Mouse (Mus musculus) intestine, postnatal 0 days (tissue): ENCODE results near the gene Gm20708. TPM values are rescaled to one million over a fixed set of nuclear protein-coding genes. Genes with fewer than 3 reads are reported as not detected.
A peak's percentile ranks its signal among the peaks of the same experiment; 100 is the strongest.

Source experiments
- ATAC-seq: fragments of 200-750 bp; cut with Nextera tagmentation; 2 replicates; pipeline ENCODE4 v1.8.0; 2017; ENCODE audit warnings: mild to moderate bottlenecking, moderate TSS enrichment, moderate library complexity
- H3K27ac ChIP-seq: fragments of 300-500 bp; sonication (generic); 2 replicates; pipeline ENCODE4 v1.5.1; 2014; ENCODE audit warnings: mild to moderate bottlenecking, low read depth, low read length, moderate library complexity
- H3K27me3 ChIP-seq: fragments of 300-500 bp; sonication (generic); replicated peaks from 2 replicates; pipeline ENCODE4 v1.6.1; 2014; ENCODE audit warnings: low read length, mixed read lengths; ENCODE audit not compliant: control insufficient read depth, insufficient read depth
- H3K36me3 ChIP-seq: fragments of 300-500 bp; sonication (generic); 2 replicates; pipeline ENCODE4 v1.6.1; 2014; ENCODE audit warnings: mild to moderate bottlenecking, moderate library complexity; ENCODE audit not compliant: control insufficient read depth, insufficient read depth
- H3K4me1 ChIP-seq: fragments of 300-500 bp; sonication (generic); replicated peaks from 2 replicates; pipeline ENCODE4 v1.6.1; 2014; ENCODE audit warnings: antibody characterized with exemption, low read length, mixed read lengths; ENCODE audit not compliant: control insufficient read depth, insufficient read depth
- H3K4me2 ChIP-seq: fragments of 300-500 bp; sonication (generic); replicated peaks from 2 replicates; pipeline ENCODE4 v1.6.1; 2014; ENCODE audit warnings: low read depth, mild to moderate bottlenecking, moderate library complexity
- H3K4me3 ChIP-seq: fragments of 300-500 bp; sonication (generic); 2 replicates; pipeline ENCODE4 v1.5.1; 2014; ENCODE audit warnings: low read depth, low read length
- H3K9ac ChIP-seq: fragments of 300-500 bp; sonication (generic); 2 replicates; pipeline ENCODE4 v1.6.1; 2014; ENCODE audit warnings: mild to moderate bottlenecking, low read depth, low read length
- H3K9me3 ChIP-seq: fragments of 300-500 bp; sonication (generic); 2 replicates; pipeline ENCODE4 v1.6.1; 2016; ENCODE audit warnings: mixed run types; ENCODE audit not compliant: control insufficient read depth
- CTCF ChIP-seq: sonication (generic); IDR thresholded peaks from 2 replicates; pipeline ENCODE4 v1.5.1; 2016; ENCODE audit warnings: low read depth, mild to moderate bottlenecking, control low read depth, antibody characterized with exemption, moderate library complexity
- WGBS: fragments of 180-500 bp; shearing (Covaris S2); extraction: QIAGEN DNeasy Blood & Tissue Kit; methylation state at CpG from one replicate; pipeline ENCODE4 v1.1.7; 2014; 5-methylcytosine and 5-hydroxymethylcytosine counted together
- polyA plus RNA-seq: library from polyadenylated mRNA; unstranded; fragments of >200 nt; fragmentation: Nextera tagmentation; extraction: Ambion mirVana; gene quantifications from 2 replicates; pipeline ENCODE4 v1.2.1, GENCODE M21; 2015

Gene Gm20708
- polyA plus RNA-seq, 1 experiment from 2014 or later, result 0.29 TPM

DNA sequence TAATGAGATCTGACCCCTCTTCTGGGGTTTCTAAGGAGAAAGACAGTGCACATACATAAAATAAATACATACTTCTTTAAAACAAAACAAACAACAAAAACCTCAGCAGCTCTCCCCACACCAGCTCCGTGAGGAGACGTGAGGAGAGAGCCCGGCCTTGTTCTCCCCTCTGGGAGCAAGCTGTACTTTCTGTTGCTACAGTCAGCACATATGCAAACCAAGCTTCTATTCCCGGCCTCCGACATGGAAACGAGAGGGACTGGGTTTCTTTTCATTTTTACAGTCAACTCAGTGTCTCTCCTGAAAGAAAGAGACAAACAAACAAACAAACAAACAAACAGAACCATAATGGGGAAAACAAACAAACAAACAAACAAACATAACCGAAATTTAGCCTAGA, 9.4 kb upstream of the Gm20708 start:
- 83% methylated on average over 7 of the region's 7 CpGs for WGBS
- H3K4me1 ChIP-seq, result no peaks in the 10 kb centered on the region
- no peak overlapping the region for H3K9ac ChIP-seq
- H3K36me3 ChIP-seq, result no peaks in the 10 kb centered on the region
- TF ChIP-seq CTCF, result no peak
- H3K4me3 ChIP-seq, result no peak overlapping the region
- H3K9me3 ChIP-seq, result no peaks in the 10 kb centered on the region
- H3K4me2 ChIP-seq, result no peak overlapping the region
- no peak for ATAC-seq
- no peak overlapping the region for H3K27ac ChIP-seq
- H3K27me3 ChIP-seq, result no peaks in the 10 kb centered on the region

DNA sequence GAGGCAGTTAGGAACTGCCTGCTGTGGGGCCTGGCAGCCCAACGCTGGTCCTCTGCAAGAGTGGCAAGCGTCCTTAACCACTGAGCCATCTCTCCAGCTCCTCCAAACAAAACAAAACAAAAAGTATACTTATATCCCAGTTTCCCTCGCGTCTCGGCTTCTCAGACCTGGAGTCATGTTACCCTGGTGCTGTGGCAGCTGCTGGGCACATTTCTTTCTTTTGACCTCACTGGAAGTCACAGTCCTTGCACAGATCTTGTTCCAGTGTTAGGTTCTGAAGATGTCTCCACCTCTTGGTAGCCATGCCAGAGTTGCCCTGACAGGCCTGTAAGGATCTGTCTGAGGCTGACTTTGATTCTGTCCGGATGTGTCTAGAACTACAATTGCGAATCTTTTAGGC, 7.8 kb upstream of the Gm20708 start:
- WGBS, result 86% methylated on average over 7 of the region's 7 CpGs
- Histone ChIP-seq H3K27ac (no peak overlapping the region), H3K27me3 (no peaks in the 10 kb centered on the region), H3K4me2 (no peak overlapping the region), H3K9ac (no peak overlapping the region), H3K9me3 (no peaks in the 10 kb centered on the region), H3K4me3 (no peak overlapping the region), H3K36me3 (no peaks in the 10 kb centered on the region), H3K4me1 (no peaks in the 10 kb centered on the region)
- no peak for ATAC-seq
- no peak for TF ChIP-seq CTCF

DNA sequence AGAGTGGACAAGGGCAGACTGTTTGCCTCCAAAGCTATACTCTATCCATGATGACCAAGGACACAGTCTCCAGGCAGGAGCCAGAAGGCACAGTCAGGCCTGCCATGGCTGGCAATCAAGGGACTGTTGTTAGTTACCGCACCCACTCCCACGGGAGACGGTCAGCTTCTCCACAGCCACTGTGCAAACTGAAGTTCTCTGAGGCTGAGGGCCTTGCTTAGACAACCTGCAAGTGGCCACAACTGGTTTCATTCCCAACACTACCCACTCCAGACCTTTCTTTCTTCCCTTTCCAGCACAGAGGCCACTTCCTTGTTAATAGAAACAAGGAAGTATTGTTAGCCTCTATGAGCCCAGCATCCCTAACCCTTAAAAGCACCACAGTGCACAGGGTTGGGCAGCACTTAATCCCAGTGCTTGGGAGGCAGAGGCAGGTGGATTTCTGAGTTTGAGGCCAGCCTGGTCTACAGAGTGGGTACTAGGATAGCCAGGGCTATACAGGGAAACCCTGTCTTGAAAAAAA, 6.2 kb upstream of the Gm20708 start:
- H3K4me1 ChIP-seq, result no peaks in the 10 kb centered on the region
- H3K36me3 ChIP-seq, result no peaks in the 10 kb centered on the region
- no peaks in the 10 kb centered on the region for H3K9me3 ChIP-seq
- no peak overlapping the region for H3K4me2 ChIP-seq
- no peak overlapping the region for H3K27ac ChIP-seq
- no peaks in the 10 kb centered on the region for H3K27me3 ChIP-seq
- 91% methylated on average over 3 of the region's 3 CpGs for WGBS
- ATAC-seq, result peak; percentile 31; the same call in 1 of the 2 replicates
- TF ChIP-seq CTCF, result no peak
- no peak overlapping the region for H3K4me3 ChIP-seq
- H3K9ac ChIP-seq, result no peak overlapping the region

DNA sequence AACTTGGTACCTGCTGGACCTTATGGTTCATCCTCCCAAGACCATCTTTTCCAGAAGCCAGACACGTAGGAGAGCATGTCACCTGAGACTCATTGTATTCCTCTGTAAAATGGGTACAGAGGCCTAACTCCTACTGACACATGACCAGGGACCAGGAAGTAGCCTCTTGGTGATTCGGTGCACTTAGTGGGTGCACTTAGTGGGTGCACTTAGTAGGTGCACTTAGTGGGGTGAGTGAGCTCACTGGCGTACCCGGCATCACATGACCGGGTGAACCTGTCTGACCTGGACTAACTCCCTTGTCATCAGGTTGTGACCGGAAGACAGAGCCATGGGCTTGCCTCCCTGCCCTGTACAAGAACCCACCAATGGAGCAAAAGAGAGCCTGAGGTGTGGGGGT, 2.7 kb upstream of the Gm20708 start:
- H3K4me2 ChIP-seq, result no peak overlapping the region
- no peaks in the 10 kb centered on the region for H3K9me3 ChIP-seq
- H3K4me1 ChIP-seq, result peaks cover 9% of the 10 kb centered on the region
- no peak overlapping the region for H3K27ac ChIP-seq
- no peak for TF ChIP-seq CTCF
- H3K9ac ChIP-seq, result no peak overlapping the region
- WGBS, result 97% methylated on average over 6 of the region's 6 CpGs
- no peak overlapping the region for H3K4me3 ChIP-seq
- ATAC-seq, result no peak
- no peaks in the 10 kb centered on the region for H3K36me3 ChIP-seq
- no peaks in the 10 kb centered on the region for H3K27me3 ChIP-seq

DNA sequence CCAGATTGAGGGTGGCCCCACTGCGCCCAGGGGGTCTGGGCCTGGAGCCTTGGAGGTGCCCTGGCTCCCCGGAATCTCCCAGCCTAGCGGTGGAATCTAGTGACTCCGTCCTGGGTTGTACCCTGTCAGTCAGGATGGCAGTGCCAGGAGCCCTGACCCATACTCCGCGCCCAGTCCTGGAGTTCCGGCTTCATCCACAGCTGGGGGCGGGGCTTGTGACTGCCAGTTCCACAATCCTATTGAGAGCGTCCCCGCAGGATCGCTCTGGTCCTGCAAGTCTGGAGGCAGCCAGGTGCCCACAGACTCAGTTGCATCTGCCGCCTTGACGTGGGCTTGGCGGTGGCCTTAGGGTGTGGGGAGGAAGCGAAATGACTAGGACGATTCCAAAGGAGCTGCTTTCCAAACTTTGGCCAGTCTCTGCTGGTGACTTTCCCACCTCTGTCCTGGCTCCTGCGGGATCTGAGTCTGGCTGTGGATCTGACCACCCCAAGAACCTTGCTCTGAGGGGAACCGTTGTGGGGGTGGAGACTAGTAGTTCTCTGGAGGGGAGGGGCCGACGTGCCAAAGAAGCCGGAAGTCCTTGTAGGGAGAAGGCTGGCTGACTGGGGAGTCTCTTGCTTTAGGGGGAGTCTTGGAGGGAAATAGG, 1.1 kb downstream of the Gm20708 start:
- peak; percentile 76 for TF ChIP-seq CTCF
- peak overlapping the region; percentile 98 for H3K4me2 ChIP-seq
- WGBS, result under 1% methylated on average over 21 of the region's 21 CpGs
- peak overlapping the region; percentile 91 for H3K4me3 ChIP-seq
- peak; percentile 85 for ATAC-seq
- H3K9ac ChIP-seq, result peak overlapping the region; percentile 87
- no peaks in the 10 kb centered on the region for H3K27me3 ChIP-seq
- no peaks in the 10 kb centered on the region for H3K9me3 ChIP-seq
- H3K4me1 ChIP-seq, result peaks cover 9% of the 10 kb centered on the region
- H3K27ac ChIP-seq, result peak overlapping the region; percentile 89
- peaks cover 33% of the 10 kb centered on the region for H3K36me3 ChIP-seq

DNA sequence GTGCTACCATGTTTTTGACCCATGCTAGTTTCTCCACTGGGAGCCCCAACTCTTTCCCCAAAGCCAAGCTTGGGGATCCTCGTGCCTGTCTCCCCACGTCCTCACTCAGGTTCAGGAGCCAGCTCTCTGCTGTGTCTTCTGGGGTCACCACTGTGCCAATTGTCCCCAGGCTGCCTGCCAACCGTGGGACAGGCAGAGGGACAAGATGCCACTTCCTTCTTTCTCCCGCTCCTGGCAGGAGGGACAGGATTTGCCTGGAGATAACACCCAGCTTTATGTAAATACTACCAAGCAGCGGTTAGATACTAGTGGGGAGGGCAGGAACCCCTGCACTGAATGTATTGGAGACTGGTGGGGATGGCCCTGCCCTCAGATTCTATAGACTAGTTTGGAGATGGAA, 4.4 kb downstream of the Gm20708 start:
- Histone ChIP-seq H3K4me3 (no peak overlapping the region), H3K9ac (no peak overlapping the region), H3K27me3 (no peaks in the 10 kb centered on the region), H3K27ac (0 out of 2 replicates have a peak overlapping the region, but pooled peaks have one; percentile 4), H3K9me3 (no peaks in the 10 kb centered on the region), H3K4me1 (peaks cover 15% of the 10 kb centered on the region), H3K4me2 (no peak overlapping the region), H3K36me3 (peaks cover 57% of the 10 kb centered on the region)
- WGBS, result 44% methylated on average over 5 of the region's 5 CpGs
- no peak for TF ChIP-seq CTCF
- no peak for ATAC-seq
